Mouse (Mus musculus) G1E (cell line): ENCODE measurements around the gene Optc. TPM values are rescaled to one million over a fixed set of nuclear protein-coding genes. Genes with fewer than 3 reads are reported as not detected.
A peak's percentile ranks its signal among the peaks of the same experiment; 100 is the strongest.

Experiments used
- ATAC-seq: 2 replicates; pipeline ENCODE4 v1.8.0; 2016; ENCODE audit warnings: mild to moderate bottlenecking; ENCODE audit not compliant: insufficient number of reproducible peaks, poor library complexity, low FRiP score, severe bottlenecking; ENCODE audit errors: extremely low read depth
- DNase-seq: peaks from one replicate; pipeline ENCODE4 v3.0.0; 2012; ENCODE audit warnings: low spot score
- H3K27me3 ChIP-seq: 2 replicates; pipeline ENCODE4 v1.6.1; 2012; ENCODE audit warnings: mild to moderate bottlenecking, low read length, inconsistent platforms; ENCODE audit not compliant: insufficient read depth
- H3K36me3 ChIP-seq: replicated peaks from 2 replicates; pipeline ENCODE3; 2012; ENCODE audit warnings: mild to moderate bottlenecking, inconsistent platforms
- H3K4me1 ChIP-seq: 2 replicates; pipeline ENCODE4 v1.6.1; 2012; ENCODE audit warnings: low read depth, low read length, inconsistent platforms, mixed read lengths; ENCODE audit not compliant: insufficient read depth
- H3K4me3 ChIP-seq: 2 replicates; pipeline ENCODE4 v1.5.1; 2012; ENCODE audit warnings: low read depth, mild to moderate bottlenecking, inconsistent platforms, low read length, moderate library complexity, mixed read lengths
- H3K9me3 ChIP-seq: replicated peaks from 2 replicates; pipeline ENCODE4 v1.6.1; 2012; ENCODE audit warnings: inconsistent platforms
- CTCF ChIP-seq: IDR thresholded peaks from 2 replicates; pipeline ENCODE4 v1.5.1; 2012; ENCODE audit warnings: low read depth, low read length, inconsistent platforms, mixed read lengths
- GATA1 ChIP-seq: IDR thresholded peaks from 2 replicates; pipeline ENCODE4 v1.6.1; 2012; ENCODE audit warnings: borderline replicate concordance, low read length, inconsistent platforms, mixed read lengths
- GATA2 ChIP-seq: IDR thresholded peaks from 2 replicates; pipeline ENCODE4 v1.6.1; 2012; ENCODE audit warnings: low read depth, low read length, inconsistent platforms, borderline replicate concordance
- POLR2AphosphoS5 ChIP-seq: IDR thresholded peaks from 2 replicates; pipeline ENCODE4 v1.6.1; 2012; ENCODE audit warnings: low read depth, low read length, inconsistent platforms; ENCODE audit not compliant: insufficient replicate concordance
- TAL1 ChIP-seq: conservative IDR thresholded peaks from 2 replicates; pipeline ENCODE4 v1.6.1; 2012; ENCODE audit warnings: low read depth, low read length, inconsistent platforms, mixed read lengths
- polyA plus RNA-seq: library from polyadenylated mRNA; stranded (reverse); fragments of >175 nt; gene quantifications from 2 replicates; pipeline ENCODE4 v1.2.3, GENCODE M21; 2012
- total RNA-seq, 2 experiments: library from RNA; stranded (forward) in 1 of 2; stranded (reverse) in 1 of 2; fragments of 200-1000 nt in 1 of 2; fragments of >200 nt in 1 of 2; fragmentation: Nextera tagmentation in 1 of 2; gene quantifications; 2 replicates each; pipeline ENCODE4 v1.2.3; 2014 to 2017

Optc gene
- total and polyA plus RNA-seq, 3 experiments, result not detected

GRCm38 (mm10) chr1:133913018-133913417 is 5.2 kb upstream of the Optc start:
- DNase-seq, result no peak
- Histone ChIP-seq H3K27me3 (peaks cover 37% of the 10 kb centered on the region), H3K4me1 (peaks cover 57% of the 10 kb centered on the region), H3K4me3 (no peak overlapping the region), H3K36me3 (no peaks in the 10 kb centered on the region), H3K9me3 (no peaks in the 10 kb centered on the region)
- no peak for TF ChIP-seq CTCF
- TF ChIP-seq GATA1, result no peak
- TF ChIP-seq GATA2, result no peak
- TF ChIP-seq TAL1, result no peak
- TF ChIP-seq POLR2AphosphoS5, result no peak
- ATAC-seq, result no peak

- no peaks in the 10 kb centered on the region for H3K36me3 ChIP-seq
- H3K4me3 ChIP-seq, result no peak overlapping the region
- ATAC-seq, result no peak
- DNase-seq, result peak; percentile 64
- H3K9me3 ChIP-seq, result no peaks in the 10 kb centered on the region
- H3K27me3 ChIP-seq, result peaks cover 41% of the 10 kb centered on the region
- TF ChIP-seq GATA1 (no peak), CTCF (peak; percentile 100)
- H3K4me1 ChIP-seq, result peaks cover 59% of the 10 kb centered on the region
These were observed 3.7 kb upstream of the Optc start for GRCm38 (mm10) chr1:133911456-133911855.

- no peak for DNase-seq
- peaks cover 41% of the 10 kb centered on the region for H3K27me3 ChIP-seq
- ATAC-seq, result no peak
- H3K4me1 ChIP-seq, result peaks cover 59% of the 10 kb centered on the region
- no peak overlapping the region for H3K4me3 ChIP-seq
- H3K36me3 ChIP-seq, result no peaks in the 10 kb centered on the region
- TF ChIP-seq POLR2AphosphoS5 (no peak), TAL1 (no peak), GATA2 (no peak), CTCF (no peak), GATA1 (no peak)
- no peaks in the 10 kb centered on the region for H3K9me3 ChIP-seq
These were observed 3.2 kb upstream of the Optc start for GRCm38 (mm10) chr1:133911008-133911407.

- Histone ChIP-seq H3K4me3 (no peak overlapping the region), H3K9me3 (no peaks in the 10 kb centered on the region), H3K36me3 (no peaks in the 10 kb centered on the region), H3K4me1 (peaks cover 56% of the 10 kb centered on the region), H3K27me3 (peaks cover 44% of the 10 kb centered on the region)
- no peak for TF ChIP-seq POLR2AphosphoS5
- TF ChIP-seq GATA1, result no peak
- no peak for TF ChIP-seq TAL1
- TF ChIP-seq CTCF, result no peak
- no peak for TF ChIP-seq GATA2
- DNase-seq, result no peak
- ATAC-seq, result no peak
These were observed 2.3 kb upstream of the Optc start for GRCm38 (mm10) chr1:133910108-133910507.

GRCm38 (mm10) chr1:133908659-133909575 is 1.1 kb upstream of the Optc start:
- Histone ChIP-seq H3K36me3 (no peaks in the 10 kb centered on the region), H3K27me3 (peaks cover 44% of the 10 kb centered on the region), H3K4me1 (peaks cover 56% of the 10 kb centered on the region), H3K9me3 (no peaks in the 10 kb centered on the region), H3K4me3 (peak overlapping the region; percentile 69)
- TF ChIP-seq CTCF (no peak), GATA1 (no peak), GATA2 (no peak), TAL1 (no peak), POLR2AphosphoS5 (no peak)
- peak; percentile 53 for DNase-seq
- ATAC-seq, result no peak

- no peaks in the 10 kb centered on the region for H3K36me3 ChIP-seq
- H3K9me3 ChIP-seq, result no peaks in the 10 kb centered on the region
- DNase-seq, result no peak
- peaks cover 60% of the 10 kb centered on the region for H3K27me3 ChIP-seq
- no peak overlapping the region for H3K4me3 ChIP-seq
- no peak for ATAC-seq
- H3K4me1 ChIP-seq, result peaks cover 55% of the 10 kb centered on the region
- TF ChIP-seq POLR2AphosphoS5, result no peak
- TF ChIP-seq TAL1, result no peak
- TF ChIP-seq GATA1, result no peak
- no peak for TF ChIP-seq CTCF
- TF ChIP-seq GATA2, result no peak
These were observed 1.4 kb downstream of the Optc start for GRCm38 (mm10) chr1:133906420-133906819.
